Mouse (Mus musculus) pancreas, adult 10 weeks (tissue): ENCODE data around the gene Igfbp4. TPM values are rescaled to one million over a fixed set of nuclear protein-coding genes. Genes with fewer than 3 reads are reported as not detected.

Experiments
- polyA plus RNA-seq: library from polyadenylated mRNA; stranded (reverse); fragments of 350-450 nt; fragmentation: Illumina TruSeq; extraction: RNeasy Lipid Tissue Mini Kit (QIAGEN cat#74804); gene quantifications from one replicate; pipeline ENCODE4 v1.2.3, GENCODE M21; 2015; ENCODE audit warnings: low read depth, low replicate concordance; ENCODE audit not compliant: insufficient read depth

Gene Igfbp4
- 81.0 TPM for polyA plus RNA-seq

DNA sequence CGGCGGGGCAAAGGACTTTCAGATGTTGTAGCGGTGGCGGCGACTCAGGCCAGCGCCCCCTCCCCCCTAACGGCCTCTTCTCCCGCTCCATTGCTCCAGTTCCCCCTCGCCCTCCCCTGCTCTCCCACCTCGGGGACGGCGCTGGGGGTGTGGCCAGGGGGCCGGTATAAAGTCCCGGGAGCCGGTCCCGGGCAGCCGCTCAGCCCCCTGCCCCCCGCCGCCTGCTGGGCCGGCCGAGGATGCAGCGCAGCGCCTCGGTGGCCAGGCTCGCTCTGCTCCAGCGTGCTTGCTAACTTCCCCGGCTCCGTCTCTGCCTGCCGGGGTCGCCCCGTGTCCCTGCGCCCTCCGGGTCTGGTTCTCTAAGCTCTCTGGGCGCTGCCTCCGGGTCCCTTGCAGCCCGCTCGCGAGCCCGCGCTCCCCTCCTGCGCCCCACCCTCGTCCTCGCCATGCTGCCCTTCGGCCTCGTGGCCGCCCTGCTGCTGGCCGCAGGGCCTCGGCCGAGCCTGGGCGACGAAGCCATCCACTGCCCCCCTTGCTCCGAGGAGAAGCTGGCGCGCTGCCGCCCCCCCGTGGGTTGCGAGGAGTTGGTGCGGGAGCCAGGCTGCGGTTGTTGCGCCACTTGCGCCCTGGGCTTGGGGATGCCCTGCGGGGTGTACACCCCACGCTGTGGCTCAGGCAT, at the start of gene Igfbp4:
Gene Igfbp4, plus strand, starts transcription at position 194 of the 679 bp plus-strand sequence.

DNA sequence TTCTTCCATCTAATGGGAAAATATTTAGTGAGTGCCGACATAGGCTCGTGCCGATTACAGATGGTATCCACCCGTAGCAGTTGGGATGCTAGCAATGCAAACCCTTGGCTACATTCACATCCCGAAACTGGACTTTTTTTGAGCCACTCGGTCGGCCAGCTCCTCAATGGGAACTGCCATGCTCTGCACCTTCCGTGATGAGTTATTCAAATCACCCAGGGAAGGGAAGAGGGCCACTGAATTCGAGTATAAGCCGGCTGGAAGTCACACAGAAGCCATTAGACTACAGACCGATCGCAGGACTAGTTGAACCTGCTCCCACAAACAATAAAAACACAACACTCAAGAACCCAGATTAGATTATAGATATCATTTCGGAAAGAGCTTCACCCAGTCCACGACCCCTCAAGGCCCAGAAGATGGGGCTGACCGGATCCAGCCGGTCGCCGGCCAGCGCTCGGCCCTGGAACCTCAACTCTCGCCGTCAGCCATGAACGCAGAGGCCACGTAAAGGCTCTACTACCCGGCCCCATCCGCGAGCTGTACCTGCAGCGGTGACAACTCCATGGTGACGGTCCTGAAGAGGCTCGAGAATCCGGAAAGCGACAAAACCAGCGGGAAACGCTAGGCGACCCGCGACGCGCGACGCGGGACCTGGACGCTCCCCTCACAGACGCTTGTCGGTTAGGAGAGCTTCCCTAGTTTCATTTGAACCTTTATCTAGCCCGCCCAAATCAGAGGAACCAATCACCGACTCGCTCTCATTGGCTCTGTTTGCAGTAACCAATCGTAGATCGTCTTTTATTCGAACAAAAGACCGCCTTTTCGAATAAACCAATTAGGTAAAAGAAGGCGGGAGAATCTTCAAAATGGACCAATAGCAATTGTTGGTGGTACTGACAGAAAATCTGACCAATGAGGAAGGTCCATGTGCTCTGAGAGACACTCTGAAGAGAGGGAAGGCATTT, 17.3 kb upstream of the Igfbp4 start, which contains the start of gene Top2a:
Gene Top2a, minus strand, starts transcription at position 690 of the 968 bp plus-strand sequence.

DNA sequence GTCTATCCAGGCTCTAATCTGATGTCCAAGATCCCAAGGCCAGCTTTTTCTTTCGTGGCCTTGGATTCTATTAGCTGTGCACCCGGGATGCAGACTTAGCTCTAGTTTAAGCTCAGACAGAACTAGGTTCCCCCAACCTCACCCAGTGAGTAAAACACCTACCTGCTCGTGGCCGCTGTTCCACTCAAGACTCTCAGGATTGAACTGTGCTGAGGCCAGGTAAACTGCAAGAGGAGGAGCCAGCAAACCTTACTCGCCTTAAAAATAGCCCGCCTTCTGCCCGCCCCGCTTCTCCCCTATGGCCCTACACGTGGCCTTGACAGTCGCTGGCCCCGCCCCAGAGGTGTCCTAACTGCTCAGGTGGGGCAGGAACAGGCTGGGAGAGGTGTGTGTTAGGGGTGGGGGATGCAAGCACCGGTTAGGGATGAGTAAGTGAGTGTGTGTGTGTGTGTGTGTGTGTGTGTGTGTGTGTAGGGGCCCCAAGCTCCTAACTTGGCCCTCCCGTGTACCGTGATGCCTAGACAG, 48.1 kb downstream of the Igfbp4 start, which contains the start of gene Tns4:
Gene Tns4, minus strand, starts transcription at position 230 of the 525 bp plus-strand sequence.

Other genes starting within 250 kb of the Igfbp4 start
- gene Msl1, start 245.7 kb upstream of the Igfbp4 start, polyA plus RNA-seq, result 15.9 TPM
- gene Casc3, start 236.3 kb upstream of the Igfbp4 start, polyA plus RNA-seq, result 11.9 TPM
- gene Rapgefl1, start 204.5 kb upstream of the Igfbp4 start, polyA plus RNA-seq, result 4.9 TPM
- gene Wipf2, start 177.6 kb upstream of the Igfbp4 start, polyA plus RNA-seq, result 2.3 TPM
- 0.83 TPM for gene Cdc6, start 133.4 kb upstream of the Igfbp4 start, polyA plus RNA-seq
- 5.0 TPM for gene Rara, start 113.4 kb upstream of the Igfbp4 start, polyA plus RNA-seq
- not detected for gene Gjd3, start 58.2 kb upstream of the Igfbp4 start, polyA plus RNA-seq
- gene Top2a, start 17.1 kb upstream of the Igfbp4 start, polyA plus RNA-seq, result 1.4 TPM
- 0.55 TPM for gene Tns4, start 48.1 kb downstream of the Igfbp4 start, polyA plus RNA-seq
- 0.55 TPM for gene Ccr7, start 113.8 kb downstream of the Igfbp4 start, polyA plus RNA-seq
- 17.8 TPM for gene Smarce1, start 189.8 kb downstream of the Igfbp4 start, polyA plus RNA-seq
- 0.42 TPM for gene Krt222, start 202.8 kb downstream of the Igfbp4 start, polyA plus RNA-seq
- gene Krt24, start 244.0 kb downstream of the Igfbp4 start, polyA plus RNA-seq, result not detected